Mouse (Mus musculus): ENCODE measurements around the gene Ubtf.

Gene Ubtf

GRCm38 (mm10) chr11:102257514-102257913 is 62.0 kb downstream of the Ubtf start:
- DNase-seq = no peak
